Mouse (Mus musculus): ENCODE data around the gene Ptch2. TPM values are rescaled to one million over a fixed set of nuclear protein-coding genes. Genes with fewer than 3 reads are reported as not detected.

The Ptch2 gene
- polyA plus RNA-seq, 1 experiment from 2014 or later = 5.3 TPM

GRCm38 (mm10) chr4:117107813-117108523 is 12.1 kb downstream of the Ptch2 start:
- 94% methylated on average over 18 of the region's 18 CpGs for whole genome bisulfite sequencing
- H3K27me3 ChIP-seq = peaks cover 6% of the 10 kb centered on the region; the same call in 1 of the 2 replicates
- H3K9me3 ChIP-seq = no peaks in the 10 kb centered on the region
- H3K4me1 ChIP-seq = no peaks in the 10 kb centered on the region
- no peak for ATAC-seq (ENCODE audit: low FRiP score, low read depth)
- no peak overlapping the region for H3K4me3 ChIP-seq
- H3K4me2 ChIP-seq (replicated peaks) = no peak overlapping the region
- peaks cover 32% of the 10 kb centered on the region for H3K36me3 ChIP-seq
- no peak overlapping the region for H3K27ac ChIP-seq (replicated peaks)
- H3K9ac ChIP-seq (replicated peaks) = no peak overlapping the region

- Histone ChIP-seq H3K27ac (replicated peaks) (no peak overlapping the region), H3K4me3 (no peak overlapping the region), H3K4me1 (no peaks in the 10 kb centered on the region), H3K9me3 (no peaks in the 10 kb centered on the region), H3K4me2 (replicated peaks) (no peak overlapping the region), H3K9ac (replicated peaks) (no peak overlapping the region), H3K27me3 (peaks cover 6% of the 10 kb centered on the region; the same call in 1 of the 2 replicates), H3K36me3 (peaks cover 32% of the 10 kb centered on the region)
- WGBS = 95% methylated on average over 6 of the region's 6 CpGs
- no peak for ATAC-seq (ENCODE audit: low FRiP score, low read depth)
These were observed 12.6 kb downstream of the Ptch2 start for GRCm38 (mm10) chr4:117108524-117108849.

GRCm38 (mm10) chr4:117109330-117109729 is 13.5 kb downstream of the Ptch2 start:
- ATAC-seq (ENCODE audit: low FRiP score, low read depth) = no peak
- Histone ChIP-seq H3K9ac (replicated peaks) (no peak overlapping the region), H3K4me2 (replicated peaks) (no peak overlapping the region), H3K9me3 (no peaks in the 10 kb centered on the region), H3K27me3 (peaks cover 6% of the 10 kb centered on the region; the same call in 1 of the 2 replicates), H3K4me3 (no peak overlapping the region), H3K36me3 (peaks cover 32% of the 10 kb centered on the region), H3K4me1 (no peaks in the 10 kb centered on the region), H3K27ac (replicated peaks) (no peak overlapping the region)
- WGBS = 94% methylated on average over 25 of the region's 25 CpGs

- WGBS = 91% methylated on average over 13 of the region's 13 CpGs
- no peak for ATAC-seq (ENCODE audit: low FRiP score, low read depth)
- H3K27me3 ChIP-seq = no peaks in the 10 kb centered on the region; the same call in 1 of the 2 replicates
- no peak overlapping the region for H3K9ac ChIP-seq (replicated peaks)
- peaks cover 36% of the 10 kb centered on the region for H3K36me3 ChIP-seq
- no peak overlapping the region for H3K4me3 ChIP-seq
- H3K9me3 ChIP-seq = no peaks in the 10 kb centered on the region
- no peak overlapping the region for H3K27ac ChIP-seq (replicated peaks)
- H3K4me2 ChIP-seq (replicated peaks) = no peak overlapping the region
- no peaks in the 10 kb centered on the region for H3K4me1 ChIP-seq
These were observed 14.4 kb downstream of the Ptch2 start for GRCm38 (mm10) chr4:117110249-117110648.

- Histone ChIP-seq H3K4me3 (no peak overlapping the region), H3K4me1 (no peaks in the 10 kb centered on the region), H3K27me3 (no peaks in the 10 kb centered on the region; the same call in 1 of the 2 replicates), H3K9ac (replicated peaks) (no peak overlapping the region), H3K4me2 (replicated peaks) (no peak overlapping the region), H3K9me3 (no peaks in the 10 kb centered on the region), H3K36me3 (peaks cover 36% of the 10 kb centered on the region), H3K27ac (replicated peaks) (no peak overlapping the region)
- 94% methylated on average over 11 of the region's 11 CpGs for WGBS
- no peak for ATAC-seq (ENCODE audit: low FRiP score, low read depth)
These were observed 15.1 kb downstream of the Ptch2 start for GRCm38 (mm10) chr4:117110985-117111384.

GRCm38 (mm10) chr4:117113237-117113636 is 17.4 kb downstream of the Ptch2 start:
- Histone ChIP-seq H3K27me3 (no peaks in the 10 kb centered on the region; the same call in 1 of the 2 replicates), H3K4me3 (no peak overlapping the region), H3K9me3 (no peaks in the 10 kb centered on the region), H3K4me1 (no peaks in the 10 kb centered on the region), H3K27ac (replicated peaks) (no peak overlapping the region), H3K36me3 (peaks cover 31% of the 10 kb centered on the region), H3K4me2 (replicated peaks) (no peak overlapping the region), H3K9ac (replicated peaks) (no peak overlapping the region)
- no peak for ATAC-seq (ENCODE audit: low FRiP score, low read depth)
- WGBS = 68% methylated on average over 1 of the region's 1 CpGs

GRCm38 (mm10) chr4:117115592-117115991 is 19.7 kb downstream of the Ptch2 start:
- H3K27me3 ChIP-seq = no peaks in the 10 kb centered on the region
- H3K4me3 ChIP-seq = no peak overlapping the region
- H3K9me3 ChIP-seq = no peaks in the 10 kb centered on the region
- H3K36me3 ChIP-seq = peaks cover 15% of the 10 kb centered on the region
- WGBS = 85% methylated on average over 5 of the region's 5 CpGs
- no peak overlapping the region for H3K4me2 ChIP-seq (replicated peaks)
- H3K9ac ChIP-seq (replicated peaks) = no peak overlapping the region
- peaks cover 6% of the 10 kb centered on the region; the same call in 1 of the 2 replicates for H3K4me1 ChIP-seq
- ATAC-seq (ENCODE audit: low FRiP score, low read depth) = no peak
- no peak overlapping the region for H3K27ac ChIP-seq (replicated peaks)

- Histone ChIP-seq H3K9ac (replicated peaks) (no peak overlapping the region), H3K27me3 (no peaks in the 10 kb centered on the region), H3K4me3 (no peak overlapping the region), H3K27ac (replicated peaks) (no peak overlapping the region), H3K4me1 (peaks cover 12% of the 10 kb centered on the region), H3K9me3 (no peaks in the 10 kb centered on the region), H3K4me2 (replicated peaks) (no peak overlapping the region), H3K36me3 (peaks cover 4% of the 10 kb centered on the region)
- no peak for ATAC-seq (ENCODE audit: low FRiP score, low read depth)
- WGBS = 93% methylated on average over 7 of the region's 7 CpGs
These were observed 22.1 kb downstream of the Ptch2 start for GRCm38 (mm10) chr4:117117931-117118330.

- H3K9me3 ChIP-seq = no peaks in the 10 kb centered on the region
- no peak for ATAC-seq (ENCODE audit: low FRiP score, low read depth)
- 68% methylated on average over 5 of the region's 5 CpGs for WGBS
These were observed 23.8 kb downstream of the Ptch2 start for GRCm38 (mm10) chr4:117119636-117120035.

GRCm38 (mm10) chr4:117120052-117120444 is 24.2 kb downstream of the Ptch2 start:
- Histone ChIP-seq H3K36me3 (no peaks in the 10 kb centered on the region), H3K9me3 (no peaks in the 10 kb centered on the region), H3K27me3 (no peaks in the 10 kb centered on the region), H3K4me2 (replicated peaks) (peak overlapping the region; percentile 99), H3K4me3 (peak overlapping the region; percentile 62), H3K9ac (replicated peaks) (peak overlapping the region; percentile 72), H3K4me1 (peaks cover 19% of the 10 kb centered on the region), H3K27ac (replicated peaks) (peak overlapping the region; percentile 87)
- WGBS = 6% methylated on average over 10 of the region's 10 CpGs
- peak; percentile 20 for ATAC-seq (ENCODE audit: low FRiP score, low read depth)

More at GRCm38 (mm10) chr4:117119636-117120035, 23.8 kb downstream of the Ptch2 start:
- peak overlapping the region; percentile 99 for H3K4me2 ChIP-seq (replicated peaks)
- H3K27ac ChIP-seq (replicated peaks) = peak overlapping the region; percentile 87
- peaks cover 15% of the 10 kb centered on the region for H3K4me1 ChIP-seq
- H3K36me3 ChIP-seq = peaks cover 2% of the 10 kb centered on the region; the same call in 1 of the 2 replicates
- H3K27me3 ChIP-seq = no peaks in the 10 kb centered on the region
- peak overlapping the region; percentile 72 for H3K9ac ChIP-seq (replicated peaks)
- H3K4me3 ChIP-seq = peak overlapping the region; percentile 62

- Histone ChIP-seq H3K9me3 (no peaks in the 10 kb centered on the region), H3K4me1 (peaks cover 26% of the 10 kb centered on the region)
These were observed 24.9 kb downstream of the Ptch2 start for GRCm38 (mm10) chr4:117120445-117121414.

GRCm38 (mm10) chr4:117122209-117122608 is 26.3 kb downstream of the Ptch2 start:
- H3K9ac ChIP-seq (replicated peaks) = no peak overlapping the region
- no peak overlapping the region for H3K4me3 ChIP-seq
- no peaks in the 10 kb centered on the region for H3K27me3 ChIP-seq
- peaks cover 36% of the 10 kb centered on the region for H3K4me1 ChIP-seq
- no peak overlapping the region for H3K27ac ChIP-seq (replicated peaks)
- 0 out of 2 replicates have a peak, but pooled peaks cover 2% of the 10 kb centered on the region for H3K36me3 ChIP-seq
- H3K4me2 ChIP-seq (replicated peaks) = no peak overlapping the region
- H3K9me3 ChIP-seq = no peaks in the 10 kb centered on the region
- WGBS = 82% methylated on average over 4 of the region's 4 CpGs
- ATAC-seq (ENCODE audit: low FRiP score, low read depth) = no peak

More at GRCm38 (mm10) chr4:117120445-117121414, 24.9 kb downstream of the Ptch2 start:
- peak overlapping the region; percentile 62 for H3K4me3 ChIP-seq
- no peaks in the 10 kb centered on the region for H3K27me3 ChIP-seq
- peak overlapping the region; percentile 87 for H3K27ac ChIP-seq (replicated peaks)
- no peaks in the 10 kb centered on the region for H3K36me3 ChIP-seq
- peak overlapping the region; percentile 72 for H3K9ac ChIP-seq (replicated peaks)
- peak; percentile 93 for ATAC-seq (ENCODE audit: low FRiP score, low read depth)
- WGBS = under 1% methylated on average over 69 of the region's 69 CpGs
- H3K4me2 ChIP-seq (replicated peaks) = peak overlapping the region; percentile 99
